Mouse (Mus musculus) erythroid progenitor cell, adult 5-6 weeks (primary cell): ENCODE measurements around the gene Prkch. TPM values are rescaled to one million over a fixed set of nuclear protein-coding genes. Genes with fewer than 3 reads are reported as not detected.

Source experiments
- ATAC-seq: replicated peaks from 2 replicates; pipeline ENCODE4 v1.8.0; 2016; ENCODE audit warnings: moderate number of reproducible peaks, mild to moderate bottlenecking, moderate TSS enrichment, inconsistent platforms; ENCODE audit not compliant: poor library complexity, low FRiP score, severe bottlenecking
- total RNA-seq, 2 experiments: library from RNA; stranded (forward) in 1 of 2; stranded (reverse) in 1 of 2; fragments of 150-400 nt in 1 of 2; fragments of 186-747, 209-891 nt in 1 of 2; gene quantifications; 2 replicates each; pipeline versions ENCODE4 v1.2.3 to v1.2.4; 2015 to 2017; ENCODE audit warnings: low replicate concordance in 2 of 2

The Prkch gene
- total RNA-seq, 2 experiments from 2014 or later = 3.4 to 5.0 TPM

DNA sequence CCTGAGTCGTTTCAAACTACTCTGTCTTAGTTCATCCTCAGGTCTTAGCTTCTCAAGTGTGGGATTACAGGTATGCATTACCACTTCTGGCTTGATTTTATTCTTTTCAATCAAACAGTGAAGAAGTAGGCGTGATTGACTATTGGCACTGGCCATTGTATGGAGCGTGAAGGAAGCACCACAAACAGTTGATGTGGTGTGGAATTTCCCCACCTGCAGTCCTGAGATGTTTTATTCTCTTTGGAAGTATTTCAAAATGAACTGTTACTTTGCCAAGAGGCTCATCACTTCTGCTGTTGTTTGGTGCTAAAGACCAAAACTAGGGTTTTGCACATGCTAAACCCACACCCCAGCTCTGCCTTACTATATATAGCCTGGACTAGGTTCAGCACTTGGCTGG, 24.7 kb downstream of the Prkch start:
- ATAC-seq = no peak

DNA sequence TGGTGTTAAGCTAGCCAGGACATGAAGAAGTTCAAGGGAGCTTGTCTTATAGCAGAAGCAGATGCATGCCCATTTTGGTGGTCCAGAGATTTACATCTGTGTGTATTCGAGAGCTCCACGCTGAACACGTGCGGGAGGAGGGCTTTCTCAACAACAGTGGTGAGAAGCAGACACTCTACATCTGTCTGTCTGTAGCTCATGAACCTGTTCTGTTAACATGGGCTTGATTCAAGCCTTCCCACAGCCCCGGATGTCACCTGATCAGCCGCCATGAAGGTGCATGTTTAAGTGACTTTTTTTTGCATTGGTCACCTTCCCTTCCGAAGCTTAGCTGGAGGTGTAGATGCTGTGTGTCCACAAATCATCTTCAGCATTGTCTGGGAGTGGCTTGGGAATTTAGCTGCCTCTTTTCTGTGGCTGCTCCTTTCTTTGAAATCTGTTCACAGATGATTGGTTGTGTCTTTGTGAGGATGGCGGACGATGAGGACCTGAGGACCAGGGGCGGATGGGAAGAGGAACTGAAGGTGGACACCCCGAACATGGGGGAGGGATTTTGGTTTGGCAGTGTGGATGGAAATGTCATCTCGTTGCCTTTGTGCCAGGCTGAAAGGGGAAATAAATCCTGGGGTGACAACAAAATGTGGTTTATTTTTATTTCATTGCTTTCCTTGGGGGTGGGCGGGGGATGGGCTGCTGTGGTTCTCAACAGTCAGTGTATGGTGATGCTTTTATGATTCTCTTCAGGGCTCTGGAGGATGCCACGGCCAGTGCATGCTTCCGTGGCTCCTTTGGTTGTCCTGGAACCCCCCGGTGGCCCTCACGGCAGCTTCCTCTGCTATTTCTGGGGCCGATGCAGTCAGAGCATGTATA, 25.3 kb downstream of the Prkch start:
- no peak for ATAC-seq

DNA sequence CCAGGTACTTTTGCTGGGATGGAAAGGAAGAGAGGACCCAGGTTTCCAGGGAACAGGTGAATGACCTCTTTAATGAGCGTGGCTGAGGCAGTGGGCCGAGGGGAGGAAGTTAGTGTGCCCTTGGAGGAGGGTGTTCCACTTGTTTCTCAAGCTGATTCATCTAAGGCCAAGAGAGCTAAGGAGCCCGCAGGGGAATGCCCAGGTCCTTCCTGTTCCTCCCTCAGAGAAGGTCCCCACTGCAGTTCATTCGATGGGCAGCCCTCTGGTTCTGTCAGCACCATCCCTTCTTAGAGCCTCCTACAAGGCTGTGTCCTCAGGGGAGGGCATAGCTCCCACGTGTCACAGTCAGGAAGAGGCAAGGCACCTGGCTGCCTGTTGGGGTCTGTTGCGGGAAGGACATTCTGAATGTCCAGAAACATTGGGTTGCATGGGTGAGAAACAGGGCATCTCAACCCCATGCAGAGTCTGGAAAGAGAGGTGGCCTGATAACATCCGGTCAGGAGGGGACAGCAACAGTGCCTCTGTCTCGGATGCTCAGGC, 26.3 kb downstream of the Prkch start:
- ATAC-seq = no peak

DNA sequence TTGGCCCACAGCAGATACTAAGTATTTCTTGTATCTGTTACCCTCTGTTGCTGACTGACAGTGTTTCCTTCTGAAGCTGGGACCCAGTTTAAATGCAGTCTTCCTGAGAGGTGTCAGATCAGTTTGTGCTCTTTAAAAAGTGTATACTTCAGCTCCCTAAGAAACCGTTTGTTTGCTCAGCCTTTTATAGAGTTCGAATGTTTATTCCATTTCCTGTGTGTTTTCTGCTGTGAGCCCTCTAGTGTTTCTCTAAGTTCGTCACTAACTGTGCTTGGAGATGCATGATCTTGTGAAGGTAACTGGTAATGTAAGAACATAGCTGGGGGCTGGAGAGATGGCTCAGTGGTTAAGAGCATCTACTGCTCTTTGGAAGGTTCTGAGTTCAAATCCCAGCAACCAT, 27.1 kb downstream of the Prkch start:
- ATAC-seq = no peak

DNA sequence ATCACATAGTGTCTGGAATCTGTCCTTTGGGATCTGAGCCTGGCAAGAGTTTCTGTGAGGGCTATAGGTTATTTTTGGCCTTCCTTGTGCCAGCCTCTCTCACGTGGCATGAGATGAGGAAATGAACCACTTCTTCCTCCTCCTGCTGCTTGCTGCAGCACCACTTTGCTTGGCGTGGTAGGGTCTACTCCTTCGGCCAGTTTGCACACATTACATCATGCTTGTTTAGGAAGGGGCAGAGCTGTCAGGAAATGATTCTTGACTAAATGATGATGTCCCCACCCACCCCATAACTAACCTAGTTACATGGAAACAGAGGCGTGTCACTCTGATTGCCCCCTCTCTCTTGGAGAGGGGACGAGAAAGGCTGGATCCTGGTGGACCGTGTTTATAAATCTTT, 28.6 kb downstream of the Prkch start:
- ATAC-seq = no peak

DNA sequence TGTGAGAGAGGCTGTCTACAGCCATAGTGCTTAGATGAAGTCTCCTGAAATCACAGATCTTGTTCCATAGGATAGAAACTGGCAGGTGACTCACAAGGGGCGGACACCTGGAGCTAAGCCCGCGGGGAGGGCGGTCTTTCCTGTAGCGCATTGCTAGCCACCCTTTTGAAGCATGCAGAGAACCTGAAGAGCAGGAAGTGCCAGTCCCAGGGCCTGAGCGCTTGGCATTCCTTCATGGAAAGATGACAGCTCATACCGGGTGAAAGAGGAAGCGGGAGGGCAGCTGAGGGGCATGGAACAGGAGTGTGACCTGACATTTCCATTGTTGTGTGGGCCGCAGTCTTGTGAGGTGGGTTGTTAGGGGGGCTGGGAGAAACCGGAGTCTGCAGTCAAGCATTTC, 33.1 kb downstream of the Prkch start:
- no peak for ATAC-seq

DNA sequence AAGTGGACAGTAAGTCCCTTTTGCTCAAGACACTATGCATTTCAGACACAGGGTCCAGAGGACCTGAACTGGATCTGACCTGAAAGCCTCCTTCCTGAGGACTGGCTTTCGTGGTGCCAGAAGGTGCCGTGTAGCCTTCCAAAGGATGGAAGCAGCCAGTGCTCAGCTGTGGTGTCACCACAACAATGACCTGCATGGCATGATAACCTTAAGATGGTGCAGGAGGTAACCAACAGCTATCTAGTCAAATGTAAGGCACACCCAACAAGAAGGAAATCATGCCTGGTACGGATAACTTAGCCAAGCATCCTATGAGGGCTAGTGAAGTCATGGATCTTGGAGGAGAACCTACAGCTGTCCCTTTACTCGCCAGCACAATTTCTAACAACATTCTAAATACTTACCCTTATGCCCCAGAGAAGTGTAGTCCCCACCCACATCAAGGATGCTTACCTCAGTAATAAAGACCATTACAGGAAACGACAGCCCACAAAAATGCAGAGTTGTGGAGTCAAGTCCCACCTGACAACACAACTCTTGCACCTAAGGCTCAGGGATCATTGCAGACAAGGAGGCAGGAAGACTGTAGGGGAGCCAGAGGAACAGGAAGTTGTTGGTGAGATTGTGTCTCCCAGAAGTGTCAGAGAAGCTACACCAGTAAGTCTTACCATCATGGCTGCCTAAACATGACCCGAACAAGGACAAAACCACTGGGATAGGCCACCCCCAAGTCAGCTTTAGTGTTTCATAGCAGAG, 40.9 kb downstream of the Prkch start:
- ATAC-seq = no peak

DNA sequence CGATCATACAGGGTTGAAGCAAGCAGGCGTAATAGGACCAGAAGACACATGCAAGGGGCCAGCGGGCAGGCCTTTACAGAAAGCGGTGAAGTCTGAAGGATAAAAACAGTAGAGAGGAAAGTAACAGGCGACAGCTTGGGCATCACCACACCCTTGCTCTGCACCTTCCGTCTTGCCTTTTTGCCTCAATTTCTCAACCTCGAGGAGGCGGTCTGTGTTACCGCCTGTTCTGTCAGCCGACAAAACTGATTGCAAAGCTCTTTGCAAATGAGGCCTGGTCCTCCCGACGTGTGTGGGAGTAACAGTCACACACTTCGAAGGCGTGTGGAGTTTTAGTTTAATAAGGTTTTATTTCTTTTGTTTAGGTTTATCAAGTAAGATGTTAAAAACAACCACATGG, 43.3 kb downstream of the Prkch start:
- no peak for ATAC-seq

DNA sequence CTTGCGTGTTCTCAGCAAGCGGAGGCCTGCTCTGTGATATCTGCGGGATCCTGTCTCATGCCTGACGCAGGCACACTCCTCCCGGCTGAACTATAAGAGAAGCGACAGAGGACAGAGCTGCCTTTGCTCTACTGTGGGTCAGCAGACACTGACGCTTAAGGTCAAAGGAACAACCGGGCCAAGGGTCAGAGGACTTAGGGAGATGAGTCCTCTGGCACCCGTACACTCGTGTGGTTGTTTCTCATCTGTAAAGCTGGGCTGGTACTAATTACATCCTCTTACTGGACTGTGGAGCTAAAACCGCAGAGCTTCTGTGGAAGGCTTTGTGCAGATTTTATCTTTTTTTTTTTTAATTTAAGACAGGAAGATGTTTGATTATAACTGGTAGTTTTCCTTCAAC, 46.0 kb downstream of the Prkch start:
- no peak for ATAC-seq

DNA sequence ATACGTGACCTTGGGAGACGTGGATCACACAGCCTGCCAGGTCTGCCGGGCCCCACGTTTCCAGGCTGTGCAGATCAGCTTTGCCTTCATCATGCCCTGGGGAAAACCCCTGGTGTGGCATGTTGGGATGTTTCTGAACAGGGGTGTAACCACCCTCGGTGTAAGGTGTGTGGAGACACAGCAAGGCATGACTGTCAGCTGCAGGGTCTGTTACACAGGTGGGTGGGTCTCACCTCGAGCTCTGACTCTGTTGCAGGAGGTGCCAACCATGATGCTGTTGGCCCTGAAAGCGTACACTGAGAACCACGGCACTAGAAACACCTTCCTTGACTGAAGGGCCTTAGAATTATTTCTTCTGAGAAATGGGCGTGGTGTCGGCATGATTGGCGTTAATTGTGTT, 46.6 kb downstream of the Prkch start:
- ATAC-seq = no peak

DNA sequence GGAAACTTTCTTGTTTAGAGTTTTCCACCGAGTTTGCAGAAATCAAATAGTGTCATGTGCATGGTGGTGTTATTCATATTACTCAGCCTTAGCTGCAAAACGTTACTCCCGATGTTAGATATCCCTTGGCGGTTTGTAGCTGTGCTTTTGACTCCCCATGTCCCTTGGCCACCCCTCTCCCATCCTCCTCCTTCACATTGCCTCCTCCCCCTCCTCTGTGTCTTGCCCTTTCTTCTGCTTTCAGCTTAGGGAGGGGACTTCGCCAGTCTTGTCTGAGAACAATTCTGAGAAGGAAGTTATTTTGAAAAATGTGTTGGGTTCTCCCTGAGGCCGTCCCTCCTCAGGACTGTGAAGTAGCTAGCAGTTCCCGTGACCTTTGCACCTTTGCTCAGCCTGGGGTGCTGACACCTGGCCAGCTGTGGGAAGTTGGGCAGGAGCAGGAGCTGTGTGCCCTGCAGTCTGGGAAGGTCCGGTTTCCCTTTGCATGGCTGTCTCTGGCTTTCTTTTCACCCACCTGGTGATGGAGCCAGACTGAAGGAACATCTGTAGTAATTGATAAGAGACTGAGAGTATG, 48.2 kb downstream of the Prkch start:
- ATAC-seq = no peak

DNA sequence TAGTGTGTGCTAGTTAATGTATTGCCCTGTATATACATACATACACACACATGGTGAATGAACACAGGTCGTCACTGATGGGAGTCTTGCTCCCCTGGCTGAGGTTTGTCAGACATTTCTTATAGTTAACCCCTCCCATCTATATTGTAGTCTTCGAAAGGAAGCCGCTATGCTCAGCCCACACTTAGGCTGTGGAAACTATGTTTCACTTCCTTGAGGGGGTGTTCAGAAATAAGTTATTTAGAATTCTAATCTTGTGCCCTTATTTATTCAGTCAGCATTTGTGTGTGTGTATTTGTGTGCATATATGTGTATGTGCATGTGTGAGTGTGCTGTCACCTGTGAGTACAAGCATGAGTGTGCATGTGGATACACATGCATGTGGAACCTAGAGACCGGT, 49.1 kb downstream of the Prkch start:
- no peak for ATAC-seq

DNA sequence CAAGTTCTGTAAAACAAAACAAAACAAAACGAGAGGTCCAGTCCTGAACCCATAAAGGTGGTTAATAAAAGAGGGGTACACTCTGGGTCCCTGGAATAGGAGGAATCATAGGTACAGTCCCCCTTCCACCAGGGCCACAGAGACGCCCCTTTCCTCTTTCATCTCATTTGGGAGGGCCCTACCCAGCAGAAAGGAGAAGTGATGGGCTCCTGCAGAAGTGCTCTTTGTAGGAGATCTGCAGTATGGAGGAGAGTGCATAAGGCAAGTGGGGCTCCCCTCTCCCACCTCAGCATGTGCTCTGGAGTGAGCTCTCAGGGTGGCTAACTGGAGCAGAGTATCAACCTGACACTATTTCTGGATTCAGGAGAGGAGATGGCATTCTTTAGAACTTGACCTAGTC, 55.0 kb downstream of the Prkch start:
- no peak for ATAC-seq

DNA sequence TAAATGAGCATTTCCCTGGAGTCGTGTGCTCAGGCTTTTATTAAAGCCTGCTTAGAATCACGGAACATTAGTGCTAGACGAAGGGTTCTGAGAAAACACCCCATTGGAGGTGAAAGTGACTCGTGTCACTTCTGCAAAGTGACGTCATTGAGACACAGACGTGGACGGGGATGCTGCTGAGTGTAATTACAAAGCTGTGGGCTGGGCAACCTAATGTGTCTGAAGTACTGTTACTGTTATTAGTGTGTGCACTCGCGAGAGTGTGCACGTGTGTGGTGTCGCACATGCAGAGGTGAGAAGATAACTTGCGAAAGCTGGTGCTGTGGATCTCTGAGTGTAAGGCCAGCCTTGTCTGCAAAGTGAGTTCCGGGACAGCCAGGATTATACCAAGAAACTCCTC, 56.6 kb downstream of the Prkch start:
- no peak for ATAC-seq

DNA sequence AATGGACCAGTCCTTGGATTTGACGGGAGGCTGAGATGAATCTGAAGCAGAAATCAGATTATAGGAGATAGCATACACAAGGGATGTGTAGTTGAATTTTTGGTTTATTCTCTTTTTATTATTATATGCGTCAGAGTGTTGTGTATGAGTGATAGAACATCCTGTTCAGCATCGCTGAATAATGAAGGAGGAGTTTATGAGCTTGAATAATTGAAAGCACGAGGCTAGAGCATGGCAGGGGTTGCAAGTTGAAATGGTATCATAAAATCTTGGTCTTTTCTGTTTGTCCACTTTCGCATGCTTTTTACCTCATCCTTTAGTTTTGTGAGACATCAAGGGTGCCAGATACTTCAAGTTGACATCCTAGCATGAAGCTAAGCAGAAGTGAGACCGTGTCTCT, 60.6 kb downstream of the Prkch start:
- ATAC-seq = no peak

DNA sequence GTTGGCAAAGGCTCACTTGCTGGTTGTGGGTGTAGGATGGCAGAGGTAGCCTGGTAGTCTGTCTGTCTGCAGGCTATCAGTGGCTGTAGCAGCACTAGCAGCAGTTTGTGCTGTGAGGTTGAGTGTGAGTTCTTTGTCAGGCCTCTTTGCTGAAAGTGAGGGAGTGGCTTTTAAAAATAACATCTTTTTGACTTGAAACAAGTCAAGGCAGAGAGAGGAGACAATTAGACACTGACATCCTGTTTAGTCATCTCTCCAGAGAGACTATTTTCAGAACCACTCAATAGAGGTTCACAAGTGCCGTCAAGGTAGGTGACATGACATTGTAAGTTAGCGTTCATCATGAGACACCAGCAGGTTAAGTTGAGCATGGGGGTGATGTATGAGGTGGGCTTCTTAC, 63.1 kb downstream of the Prkch start:
- no peak for ATAC-seq

DNA sequence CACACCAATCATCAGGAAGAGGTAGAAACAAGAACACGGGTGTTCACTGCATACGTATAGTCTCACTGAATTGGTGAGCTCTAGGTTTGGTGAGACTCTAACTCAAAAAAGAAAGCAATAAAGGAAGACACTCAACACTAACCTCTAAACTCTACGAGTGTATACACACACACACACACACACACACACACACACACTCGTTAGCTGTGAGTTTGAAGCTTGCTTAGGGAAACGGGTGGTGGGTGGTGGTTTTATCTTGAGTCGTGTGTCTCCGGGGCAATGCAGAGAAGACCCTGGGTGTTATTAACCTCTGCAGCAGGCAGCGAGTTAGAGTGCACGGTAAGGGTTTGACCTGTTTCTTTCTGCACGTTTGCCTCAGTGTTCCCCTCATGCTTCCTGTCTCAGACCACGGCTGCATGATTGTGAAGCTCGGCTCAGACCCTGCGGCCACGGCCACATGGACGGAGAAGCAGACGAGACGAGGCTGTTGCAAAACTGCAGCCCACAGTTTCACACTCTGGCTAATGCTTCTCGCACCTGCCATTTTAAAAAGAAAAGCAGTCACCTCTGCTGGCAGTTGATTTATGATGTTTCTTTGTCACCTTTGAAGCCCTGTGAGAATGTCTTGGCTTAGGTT, 72.1 kb downstream of the Prkch start:
- no peak for ATAC-seq

DNA sequence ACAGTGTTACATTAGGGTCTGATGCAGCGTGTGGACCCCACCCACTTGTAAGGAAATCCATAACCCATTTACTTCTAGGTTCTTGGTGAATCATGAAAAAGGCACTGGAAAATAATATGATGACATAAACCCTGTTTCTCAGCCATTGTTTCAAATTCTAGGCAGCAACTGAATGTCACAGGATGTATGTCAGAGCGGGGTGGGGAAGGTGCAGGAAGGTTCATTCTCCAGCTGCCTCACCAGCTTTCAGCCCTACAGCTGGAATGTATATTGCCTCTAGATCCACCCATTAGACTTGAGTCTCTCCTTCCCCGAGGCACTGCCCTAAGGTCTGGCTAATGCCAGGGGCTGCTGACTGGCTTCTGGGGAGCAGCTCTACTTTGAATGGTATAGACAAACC, 78.8 kb downstream of the Prkch start:
- ATAC-seq = no peak

DNA sequence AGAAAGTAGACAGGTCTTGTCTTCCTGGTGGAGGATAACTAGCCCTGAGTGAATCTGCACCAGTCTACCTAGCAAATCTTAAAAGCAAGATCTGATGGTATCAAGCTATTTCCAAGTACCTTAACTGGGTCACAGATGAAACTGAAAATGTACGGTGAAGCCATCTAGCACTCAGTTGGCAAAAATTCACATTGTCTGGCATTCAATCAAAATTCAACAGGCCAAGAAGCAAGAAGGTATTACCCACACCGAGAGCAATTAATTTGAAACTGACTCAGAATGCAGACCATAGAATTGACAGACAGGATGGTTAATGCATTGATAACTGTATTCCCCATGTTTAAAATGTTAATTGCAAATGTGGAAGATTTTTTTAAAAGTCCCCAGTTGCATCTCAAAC, 82.1 kb downstream of the Prkch start:
- ATAC-seq = no peak

DNA sequence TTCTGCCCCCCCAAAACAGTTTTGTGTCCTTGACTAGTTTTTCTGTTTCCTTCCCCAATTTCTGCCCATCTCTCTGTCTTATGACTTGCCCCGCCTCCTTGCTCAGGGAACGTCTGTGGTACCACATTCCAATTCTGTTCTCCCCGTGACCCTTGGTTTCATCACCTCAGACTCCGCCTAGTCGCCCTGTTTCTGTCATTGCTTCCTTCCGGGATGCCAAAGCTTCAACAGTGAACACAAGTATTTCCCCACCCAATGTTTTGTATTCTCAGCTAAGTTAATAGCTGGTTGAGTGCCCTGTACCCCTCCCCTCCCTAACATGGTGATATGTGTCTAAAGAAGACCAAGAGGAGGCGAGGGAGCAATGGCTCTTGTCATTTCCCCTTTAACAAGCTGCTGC, 83.0 kb downstream of the Prkch start:
- no peak for ATAC-seq
